Mouse (Mus musculus) heart, adult 10 weeks (tissue): ENCODE data around the gene Olfr1043. TPM values are rescaled to one million over a fixed set of nuclear protein-coding genes. Genes with fewer than 3 reads are reported as not detected.

Experiments
- polyA plus RNA-seq: library from polyadenylated mRNA; stranded (reverse); fragments of 350-450 nt; fragmentation: Illumina TruSeq; extraction: RNeasy Lipid Tissue Mini Kit (QIAGEN cat#74804); gene quantifications from one replicate; pipeline ENCODE4 v1.2.3, GENCODE M21; 2014; ENCODE audit warnings: low read depth, low replicate concordance

Olfr1043 gene
- polyA plus RNA-seq = not detected

GRCm38 (mm10) chr2:86167422-86167821, at the start of gene Olfr1043:
Olfr1043 (minus strand) TSS chr2:86167522.

GRCm38 (mm10) chr2:86202909-86203308, 35.6 kb upstream of the Olfr1043 start, which contains the start of gene Olfr1045:
Olfr1045 (minus strand) TSS chr2:86203009.

GRCm38 (mm10) chr2:86185583-86185982, 18.3 kb upstream of the Olfr1043 start, which contains the start of gene Olfr52:
Olfr52 (minus strand) TSS chr2:86185683.

GRCm38 (mm10) chr2:86177720-86178119, 10.4 kb upstream of the Olfr1043 start, which contains the start of gene Olfr1044:
Olfr1044 (minus strand) TSS chr2:86177820.

GRCm38 (mm10) chr2:86161738-86162137, 5.6 kb downstream of the Olfr1043 start, which contains the start of gene Olfr1042:
Olfr1042 (minus strand) TSS chr2:86161838.

GRCm38 (mm10) chr2:86146632-86147031, 20.7 kb downstream of the Olfr1043 start, which contains the start of gene Olfr1040:
Olfr1040 (minus strand) TSS chr2:86146732.

GRCm38 (mm10) chr2:86135828-86136227, 31.5 kb downstream of the Olfr1043 start, which contains the start of gene Olfr1039:
Olfr1039 (minus strand) TSS chr2:86135928.

Other genes starting within 250 kb of the Olfr1043 start
- not detected for gene Olfr1026, start 246.0 kb downstream of the Olfr1043 start, polyA plus RNA-seq
- gene Olfr1028, start 217.1 kb downstream of the Olfr1043 start, polyA plus RNA-seq = not detected
- not detected for gene Olfr1029, start 193.6 kb downstream of the Olfr1043 start, polyA plus RNA-seq
- gene Olfr1030, start 188.2 kb downstream of the Olfr1043 start, polyA plus RNA-seq = not detected
- not detected for gene Olfr1031, start 177.2 kb downstream of the Olfr1043 start, polyA plus RNA-seq
- gene Olfr1032, start 162.0 kb downstream of the Olfr1043 start, polyA plus RNA-seq = not detected
- 4.8 TPM for gene Olfr1033, start 146.9 kb downstream of the Olfr1043 start, polyA plus RNA-seq
- gene Olfr1034, start 121.7 kb downstream of the Olfr1043 start, polyA plus RNA-seq = 0.92 TPM
- gene Olfr1036, start 93.5 kb downstream of the Olfr1043 start, polyA plus RNA-seq = not detected
- not detected for gene Olfr1037, start 80.1 kb downstream of the Olfr1043 start, polyA plus RNA-seq
- gene Olfr1039, start 31.6 kb downstream of the Olfr1043 start, polyA plus RNA-seq = not detected
- not detected for gene Olfr1040, start 20.8 kb downstream of the Olfr1043 start, polyA plus RNA-seq
- gene Olfr1042, start 5.7 kb downstream of the Olfr1043 start, polyA plus RNA-seq = not detected
- not detected for gene Olfr1044, start 10.3 kb upstream of the Olfr1043 start, polyA plus RNA-seq
- gene Olfr52, start 18.2 kb upstream of the Olfr1043 start, polyA plus RNA-seq = not detected
- gene Olfr1045, start 35.5 kb upstream of the Olfr1043 start, polyA plus RNA-seq = not detected
- gene Olfr1046, start 51.8 kb upstream of the Olfr1043 start, polyA plus RNA-seq = not detected
- gene Olfr1047, start 63.9 kb upstream of the Olfr1043 start, polyA plus RNA-seq = not detected
- not detected for gene Olfr1048, start 72.8 kb upstream of the Olfr1043 start, polyA plus RNA-seq
- not detected for gene Olfr1049, start 90.8 kb upstream of the Olfr1043 start, polyA plus RNA-seq
- not detected for gene Olfr1051, start 111.6 kb upstream of the Olfr1043 start, polyA plus RNA-seq
- not detected for gene Olfr1052, start 124.9 kb upstream of the Olfr1043 start, polyA plus RNA-seq
- gene Olfr1053, start 147.8 kb upstream of the Olfr1043 start, polyA plus RNA-seq = not detected
- not detected for gene Olfr1054, start 167.9 kb upstream of the Olfr1043 start, polyA plus RNA-seq
- not detected for gene Olfr1055, start 182.8 kb upstream of the Olfr1043 start, polyA plus RNA-seq
- gene Olfr1056, start 194.9 kb upstream of the Olfr1043 start, polyA plus RNA-seq = not detected
- gene Olfr1057, start 210.9 kb upstream of the Olfr1043 start, polyA plus RNA-seq = not detected
- gene Olfr1058, start 221.0 kb upstream of the Olfr1043 start, polyA plus RNA-seq = not detected
- not detected for gene Olfr1061, start 246.5 kb upstream of the Olfr1043 start, polyA plus RNA-seq